Mouse (Mus musculus) cerebral cortex, adult 2 months (tissue): Measurements from ENCODE around the gene Strap.

ENCODE experiments used
- WGBS: fragments of 180-500 bp; shearing (Covaris S2); methylation state at CpG from one replicate; pipeline ENCODE4 v1.1.7; 2018; 5-methylcytosine and 5-hydroxymethylcytosine counted together

The Strap gene

GRCm38 (mm10) chr6:137734846-137735609 is at the start of gene Strap:
Gene Strap, plus strand, starts transcription at chr6:137735078.
- under 1% methylated on average over 79 of the region's 86 CpGs for WGBS

- WGBS = 81% methylated on average over 5 of the region's 5 CpGs
These were observed 47.2 kb upstream of the Strap start for GRCm38 (mm10) chr6:137687667-137688066.

- WGBS = 89% methylated on average over 3 of the region's 3 CpGs
These were observed 46.8 kb upstream of the Strap start for GRCm38 (mm10) chr6:137688079-137688478.

- WGBS = 68% methylated on average over 11 of the region's 11 CpGs
These were observed 46.3 kb upstream of the Strap start for GRCm38 (mm10) chr6:137688506-137689105.

GRCm38 (mm10) chr6:137690550-137691119 is 44.2 kb upstream of the Strap start:
- 43% methylated on average over 2 of the region's 2 CpGs for WGBS

- 94% methylated on average over 2 of the region's 2 CpGs for WGBS
These were observed 40.6 kb upstream of the Strap start for GRCm38 (mm10) chr6:137694310-137694709.

GRCm38 (mm10) chr6:137695046-137695445 is 39.8 kb upstream of the Strap start:
- 96% methylated on average over 8 of the region's 8 CpGs for WGBS

GRCm38 (mm10) chr6:137696445-137697204 is 38.3 kb upstream of the Strap start:
- WGBS = 74% methylated on average over 8 of the region's 8 CpGs

- WGBS = 39% methylated on average over 7 of the region's 7 CpGs
These were observed 35.4 kb upstream of the Strap start for GRCm38 (mm10) chr6:137699434-137699833.

GRCm38 (mm10) chr6:137702186-137702585 is 32.7 kb upstream of the Strap start:
- 98% methylated on average over 3 of the region's 3 CpGs for WGBS

- 92% methylated on average over 4 of the region's 4 CpGs for WGBS
These were observed 32.0 kb upstream of the Strap start for GRCm38 (mm10) chr6:137702918-137703317.

- WGBS = 95% methylated on average over 7 of the region's 7 CpGs
These were observed 31.4 kb upstream of the Strap start for GRCm38 (mm10) chr6:137703431-137703830.

- 83% methylated on average over 25 of the region's 25 CpGs for WGBS
These were observed 30.5 kb upstream of the Strap start for GRCm38 (mm10) chr6:137704300-137704939.

- WGBS = 97% methylated on average over 10 of the region's 10 CpGs
These were observed 28.7 kb upstream of the Strap start for GRCm38 (mm10) chr6:137706209-137706608.

GRCm38 (mm10) chr6:137708726-137709405 is 26.0 kb upstream of the Strap start:
- WGBS = 92% methylated on average over 13 of the region's 13 CpGs

- WGBS = 56% methylated on average over 14 of the region's 14 CpGs
These were observed 24.5 kb upstream of the Strap start for GRCm38 (mm10) chr6:137710179-137711037.

- WGBS = 35% methylated on average over 7 of the region's 7 CpGs
These were observed 22.1 kb upstream of the Strap start for GRCm38 (mm10) chr6:137712654-137713309.

GRCm38 (mm10) chr6:137713310-137713664 is 21.6 kb upstream of the Strap start:
- 49% methylated on average over 3 of the region's 3 CpGs for WGBS

- WGBS = 71% methylated on average over 5 of the region's 5 CpGs
These were observed 18.1 kb upstream of the Strap start for GRCm38 (mm10) chr6:137716802-137717201.
